16 mouse cellular contexts compared by ENCODE assay signal in the genomic region with DNA sequence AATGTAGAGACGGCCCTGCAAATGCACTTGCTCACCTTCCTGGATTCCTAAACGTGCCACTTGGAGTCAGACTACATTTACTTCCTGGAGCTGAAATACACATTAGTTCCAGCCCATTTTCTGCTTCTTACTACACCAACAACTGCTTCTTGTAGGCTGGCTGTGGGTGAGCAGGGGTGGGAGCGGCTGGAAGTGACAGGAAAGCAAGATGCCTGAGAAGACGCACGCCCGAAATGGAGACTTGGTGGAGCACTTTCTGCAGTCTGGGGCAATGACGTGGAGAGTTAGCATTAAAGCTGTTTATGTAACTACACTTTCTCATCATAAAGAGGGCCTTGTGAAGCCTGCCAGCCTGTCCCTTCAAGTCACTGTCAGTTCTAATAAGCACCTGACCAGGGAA.
DNase-seq lines count a peak whose midpoint lies in the region; ATAC-seq and TF ChIP-seq lines count a peak whose summit lies in the region.
"Had no signal": no experiment of that assay in that cellular context is flagged by ENCODE, and none has a peak within 500 bp of the region (broad histone marks: within the 10 kb centered on the region; RNA-seq: fewer than 3 reads in every experiment).

No protein-coding gene starts in this region.

- DNase-seq in heart, adult 11 months: peak; percentile 85
- no peak for DNase-seq in heart, adult 9 months (ENCODE audit: low spot score in 2 of 2)
- peak; percentile 32 to 42 for DNase-seq in kidney, adult 8-10 months
- DNase-seq in kidney, postnatal 14 days: no peak
- DNase-seq in left cerebral cortex, adult 2 months (ENCODE audit: extremely low spot score in 1 of 2, low spot score in 2 of 2): peak; percentile 39 to 49
- DNase-seq in thymus, postnatal 25 days: no peak
- DNase-seq: cerebellum, adult 18-20 months; embryo, embryonic 11 days; thymus, adult 2 months had no signal

- no peaks in the 10 kb centered on the region for H3K27me3 ChIP-seq in hindbrain, embryonic 13.5 days
- H3K27me3 ChIP-seq: forebrain, embryonic 12.5 days; intestine, embryonic 15.5 days; limb, embryonic 12.5 days had no signal

- no peak for TF ChIP-seq CTCF in left cerebral cortex, adult 2 months (IDR thresholded peaks at IDR 0.05)

- peaks cover 8% of the 10 kb centered on the region for H3K4me1 ChIP-seq in brown adipose tissue, adult 24 weeks (ENCODE audit: control insufficient read depth, insufficient read depth, insufficient read length, low read length)
- 0 out of 2 replicates have a peak, but pooled peaks cover 3% of the 10 kb centered on the region for H3K4me1 ChIP-seq in hindbrain, embryonic 13.5 days (replicated peaks)
- H3K4me1 ChIP-seq: intestine, embryonic 15.5 days; limb, embryonic 12.5 days had no signal

- ATAC-seq in hindbrain, embryonic 13.5 days (ENCODE audit: low FRiP score): no peak
- ATAC-seq: intestine, embryonic 15.5 days had no signal

- intact Hi-C loops in left cerebral cortex, adult 2 months (cut with DNase I): loop anchor here (2.0 kb wide), 1 partner anchor 101 kb away; no protein-coding TSS in a partner anchor

- H3K27ac ChIP-seq in brown adipose tissue, adult 24 weeks (replicated peaks; ENCODE audit: low read depth, low read length): peak overlapping the region; percentile 34; the same call in 1 of the 2 replicates
- H3K27ac ChIP-seq in left cerebral cortex, adult 2 months: peak overlapping the region; percentile 84
- H3K27ac ChIP-seq in hindbrain, embryonic 13.5 days: no peak overlapping the region
- H3K27ac ChIP-seq: forebrain, embryonic 12.5 days; intestine, embryonic 15.5 days; limb, embryonic 12.5 days; liver, embryonic 14.5 days; midbrain, embryonic 12.5 days had no signal

- peaks cover 2% of the 10 kb centered on the region; the same call in 1 of the 2 replicates for H3K36me3 ChIP-seq in hindbrain, embryonic 13.5 days
- H3K36me3 ChIP-seq: forebrain, embryonic 12.5 days; intestine, embryonic 15.5 days; limb, embryonic 12.5 days; midbrain, embryonic 12.5 days had no signal

- 71% methylated on average over 7 of the region's 7 CpGs for WGBS in hindbrain, embryonic 13.5 days

- no peak overlapping the region for H3K4me3 ChIP-seq in brown adipose tissue, adult 24 weeks (ENCODE audit: insufficient read depth, low read depth, low read length)
- no peak overlapping the region for H3K4me3 ChIP-seq in left cerebral cortex, adult 2 months
- H3K4me3 ChIP-seq in hindbrain, embryonic 13.5 days: no peak overlapping the region
- H3K4me3 ChIP-seq: forebrain, embryonic 12.5 days; intestine, embryonic 15.5 days; limb, embryonic 12.5 days; midbrain, embryonic 12.5 days had no signal

- no peak overlapping the region for H3K9ac ChIP-seq in hindbrain, embryonic 13.5 days
- H3K9ac ChIP-seq: forebrain, embryonic 12.5 days; intestine, embryonic 15.5 days; limb, embryonic 12.5 days; liver, embryonic 14.5 days; midbrain, embryonic 12.5 days had no signal

- no peaks in the 10 kb centered on the region for H3K9me3 ChIP-seq in hindbrain, embryonic 13.5 days
- H3K9me3 ChIP-seq: forebrain, embryonic 12.5 days; intestine, embryonic 15.5 days; limb, embryonic 12.5 days; midbrain, embryonic 12.5 days had no signal

- H3K4me2 ChIP-seq in hindbrain, embryonic 13.5 days: no peak overlapping the region
- H3K4me2 ChIP-seq: forebrain, embryonic 12.5 days; intestine, embryonic 15.5 days; limb, embryonic 12.5 days; midbrain, embryonic 12.5 days had no signal

Comparison
In these comparisons a context has a peak if more than half of its experiments do, and no peak if none do; other contexts are left out.
1. DNase-seq: peak in heart, adult 11 months (single experiment), kidney, adult 8-10 months (2 of 2) and left cerebral cortex, adult 2 months (2 of 2); none in heart, adult 9 months (0 of 2), kidney, postnatal 14 days (single experiment) and thymus, postnatal 25 days (single experiment).